Mouse (Mus musculus) embryonic facial prominence, embryonic 11.5 days (tissue): ENCODE measurements around the gene Myrip. TPM values are rescaled to one million over a fixed set of nuclear protein-coding genes. Genes with fewer than 3 reads are reported as not detected.

Experiments
- ATAC-seq: fragments of 200-750 bp; cut with Nextera tagmentation; replicated peaks from 2 replicates; pipeline ENCODE4 v1.8.0; 2017; ENCODE audit warnings: low read depth; ENCODE audit not compliant: insufficient number of reproducible peaks, low FRiP score, low TSS enrichment
- DNase-seq: peaks from one replicate; pipeline ENCODE4 v3.0.0-alpha.2; 2015; ENCODE audit warnings: low spot score
- H3K27ac ChIP-seq: fragments of 300-500 bp; sonication (generic); replicated peaks from 2 replicates; pipeline ENCODE4 v1.5.1; 2014; ENCODE audit warnings: mild to moderate bottlenecking, low read depth, low read length, control low read depth
- H3K27me3 ChIP-seq: fragments of 300-500 bp; sonication (generic); 2 replicates; pipeline ENCODE4 v1.6.1; 2014; ENCODE audit warnings: mild to moderate bottlenecking, low read length, moderate library complexity, mixed read lengths; ENCODE audit not compliant: control insufficient read depth, insufficient read depth
- H3K36me3 ChIP-seq: fragments of 300-500 bp; sonication (generic); replicated peaks from 2 replicates; pipeline ENCODE4 v1.6.1; 2014; ENCODE audit warnings: low read depth, mild to moderate bottlenecking, low read length, moderate library complexity, mixed read lengths; ENCODE audit not compliant: control insufficient read depth, insufficient read depth
- H3K4me1 ChIP-seq: fragments of 300-500 bp; sonication (generic); 2 replicates; pipeline ENCODE4 v1.6.1; 2014; ENCODE audit warnings: low read length, mixed read lengths; ENCODE audit not compliant: control insufficient read depth, insufficient read depth
- H3K4me2 ChIP-seq: fragments of 300-500 bp; sonication (generic); 2 replicates; pipeline ENCODE4 v1.6.1; 2014; ENCODE audit warnings: low read depth, mild to moderate bottlenecking, control low read depth, low read length, moderate library complexity
- H3K4me3 ChIP-seq: fragments of 300-500 bp; sonication (generic); 2 replicates; pipeline ENCODE4 v1.5.1; 2014; ENCODE audit warnings: low read depth, low read length, control low read depth
- H3K9ac ChIP-seq: fragments of 300-500 bp; sonication (generic); replicated peaks from 2 replicates; pipeline ENCODE4 v1.6.1; 2014; ENCODE audit warnings: mild to moderate bottlenecking, control low read depth, low read length
- H3K9me3 ChIP-seq: fragments of 300-500 bp; sonication (generic); replicated peaks from 2 replicates; pipeline ENCODE4 v1.6.1; 2016; ENCODE audit warnings: mild to moderate bottlenecking, low read length, inconsistent platforms, mixed read lengths; ENCODE audit not compliant: control insufficient read depth
- WGBS: fragments of 180-500 bp; shearing (Covaris S2); extraction: QIAGEN DNeasy Blood & Tissue Kit; methylation state at CpG from one replicate; pipeline ENCODE4 v1.1.7; 2014; 5-methylcytosine and 5-hydroxymethylcytosine counted together
- polyA plus RNA-seq: library from polyadenylated mRNA; unstranded; fragments of >200 nt; fragmentation: Nextera tagmentation; extraction: Ambion mirVana; gene quantifications from 2 replicates; pipeline ENCODE4 v1.2.1, GENCODE M21; 2014

Myrip gene
- polyA plus RNA-seq, 1 experiment from 2014 or later, result 0.43 TPM

- Histone ChIP-seq H3K27me3 (no peaks in the 10 kb centered on the region), H3K4me1 (no peaks in the 10 kb centered on the region), H3K36me3 (no peaks in the 10 kb centered on the region), H3K9me3 (no peaks in the 10 kb centered on the region), H3K9ac (no peak overlapping the region), H3K27ac (no peak overlapping the region), H3K4me2 (no peak overlapping the region), H3K4me3 (no peak overlapping the region)
- DNase-seq (no peak), ATAC-seq (no peak)
- WGBS, result 85% methylated on average over 8 of the region's 8 CpGs
These were observed 185.8 kb downstream of the Myrip start for GRCm38 (mm10) chr9:120487076-120487475.

GRCm38 (mm10) chr9:120491509-120491908 lies 190.2 kb downstream of the Myrip start:
- 86% methylated on average over 3 of the region's 3 CpGs for WGBS
- Histone ChIP-seq H3K4me1 (no peaks in the 10 kb centered on the region), H3K4me3 (peak overlapping the region; percentile 98; the same call in 1 of the 2 replicates), H3K9ac (no peak overlapping the region), H3K9me3 (no peaks in the 10 kb centered on the region), H3K4me2 (peak overlapping the region; percentile 86), H3K36me3 (peaks cover 4% of the 10 kb centered on the region), H3K27ac (no peak overlapping the region), H3K27me3 (no peaks in the 10 kb centered on the region)
- ATAC-seq (no peak), DNase-seq (peak; percentile 24)

GRCm38 (mm10) chr9:120492010-120492399 lies 190.7 kb downstream of the Myrip start, which contains the start of gene Eif1b:
Gene Eif1b (plus strand): TSS chr9:120492232.
- Histone ChIP-seq H3K4me2 (peak within 1 kb of the TSS; percentile 86), H3K4me3 (peak within 1 kb of the TSS; percentile 98), H3K27ac (peak within 1 kb of the TSS; percentile 90), H3K9me3 (no peaks in the 10 kb centered on the region), H3K36me3 (peaks cover 4% of the 10 kb centered on the region), H3K9ac (peak within 1 kb of the TSS; percentile 99), H3K27me3 (no peaks in the 10 kb centered on the region), H3K4me1 (no peaks in the 10 kb centered on the region; the same call in 1 of the 2 replicates)
- no peak for DNase-seq
- WGBS, result 4% methylated on average over 19 of the region's 19 CpGs
- peak; percentile 42 for ATAC-seq

GRCm38 (mm10) chr9:120492400-120493351 lies 191.4 kb downstream of the Myrip start:
- Histone ChIP-seq H3K36me3 (peaks cover 4% of the 10 kb centered on the region), H3K9ac (peak overlapping the region; percentile 99), H3K27ac (peak overlapping the region; percentile 90), H3K9me3 (no peaks in the 10 kb centered on the region), H3K4me1 (no peaks in the 10 kb centered on the region; the same call in 1 of the 2 replicates), H3K4me2 (peak overlapping the region; percentile 86), H3K27me3 (no peaks in the 10 kb centered on the region), H3K4me3 (peak overlapping the region; percentile 98)
- WGBS, result under 1% methylated on average over 91 of the region's 97 CpGs
- DNase-seq (peak; percentile 88), ATAC-seq (peak; percentile 74)

DNA sequence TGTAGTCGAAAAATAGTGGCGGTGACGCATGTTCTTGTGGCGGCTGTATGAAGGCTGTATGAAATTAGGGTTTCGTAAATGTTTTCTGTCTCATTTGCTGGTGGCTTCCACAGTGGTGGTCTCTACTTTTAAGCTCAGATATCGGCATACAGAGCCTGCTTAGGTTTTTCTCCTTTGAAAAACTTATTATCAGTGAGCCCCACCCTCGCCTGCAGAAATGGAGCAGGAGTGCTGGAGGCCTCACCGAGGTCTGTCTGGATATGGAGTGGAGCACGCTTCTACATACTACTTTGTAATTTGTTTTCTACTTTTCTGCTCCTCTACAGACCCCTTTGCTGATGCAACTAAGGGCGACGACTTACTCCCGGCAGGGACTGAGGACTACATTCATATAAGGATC lies 192.5 kb downstream of the Myrip start:
- Histone ChIP-seq H3K4me3 (peak overlapping the region; percentile 98), H3K27me3 (no peaks in the 10 kb centered on the region), H3K9me3 (no peaks in the 10 kb centered on the region), H3K4me1 (no peaks in the 10 kb centered on the region; the same call in 1 of the 2 replicates), H3K36me3 (peaks cover 4% of the 10 kb centered on the region), H3K27ac (no peak overlapping the region), H3K4me2 (peak overlapping the region; percentile 86), H3K9ac (peak overlapping the region; percentile 99)
- DNase-seq (no peak), ATAC-seq (no peak)
- WGBS, result 75% methylated on average over 12 of the region's 12 CpGs

- no peak for ATAC-seq
- WGBS, result 7% methylated on average over 3 of the region's 3 CpGs
These were observed 195.4 kb downstream of the Myrip start for GRCm38 (mm10) chr9:120496691-120497090.

DNA sequence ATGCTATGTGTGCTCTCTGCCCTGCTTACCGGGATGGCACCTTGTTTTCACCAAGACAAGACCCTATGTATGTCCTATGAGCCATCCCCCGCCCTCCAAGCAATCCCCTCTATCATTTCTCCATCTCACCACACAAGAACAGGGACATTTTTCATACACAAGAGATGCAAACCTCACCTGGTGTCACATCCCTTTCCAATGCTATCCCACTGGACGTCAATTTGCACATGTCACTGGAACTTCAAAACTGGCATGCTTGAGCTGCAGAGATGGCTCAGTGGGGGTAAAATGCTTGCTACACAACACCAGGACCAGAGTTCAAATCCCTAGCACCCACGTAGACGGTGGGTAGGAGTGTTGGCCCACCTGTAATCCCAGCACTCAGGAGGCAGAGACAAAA lies 196.7 kb downstream of the Myrip start:
- WGBS, result 83% methylated on average over 5 of the region's 5 CpGs
- no peaks in the 10 kb centered on the region for H3K9me3 ChIP-seq
- H3K4me3 ChIP-seq, result no peak overlapping the region
- no peaks in the 10 kb centered on the region; the same call in 1 of the 2 replicates for H3K4me1 ChIP-seq
- H3K4me2 ChIP-seq, result no peak overlapping the region
- no peak for DNase-seq
- no peak overlapping the region for H3K27ac ChIP-seq
- H3K36me3 ChIP-seq, result peaks cover 4% of the 10 kb centered on the region
- H3K27me3 ChIP-seq, result no peaks in the 10 kb centered on the region
- no peak overlapping the region for H3K9ac ChIP-seq
- ATAC-seq, result no peak

More at GRCm38 (mm10) chr9:120496691-120497090, 195.4 kb downstream of the Myrip start:
- H3K4me2 ChIP-seq, result no peak overlapping the region
- H3K4me3 ChIP-seq, result no peak overlapping the region
- DNase-seq, result peak; percentile 88
- H3K9me3 ChIP-seq, result no peaks in the 10 kb centered on the region
- no peaks in the 10 kb centered on the region for H3K27me3 ChIP-seq
- H3K27ac ChIP-seq, result no peak overlapping the region
- peaks cover 4% of the 10 kb centered on the region for H3K36me3 ChIP-seq
- no peak overlapping the region for H3K9ac ChIP-seq
- H3K4me1 ChIP-seq, result no peaks in the 10 kb centered on the region; the same call in 1 of the 2 replicates
